In the genomic region with DNA sequence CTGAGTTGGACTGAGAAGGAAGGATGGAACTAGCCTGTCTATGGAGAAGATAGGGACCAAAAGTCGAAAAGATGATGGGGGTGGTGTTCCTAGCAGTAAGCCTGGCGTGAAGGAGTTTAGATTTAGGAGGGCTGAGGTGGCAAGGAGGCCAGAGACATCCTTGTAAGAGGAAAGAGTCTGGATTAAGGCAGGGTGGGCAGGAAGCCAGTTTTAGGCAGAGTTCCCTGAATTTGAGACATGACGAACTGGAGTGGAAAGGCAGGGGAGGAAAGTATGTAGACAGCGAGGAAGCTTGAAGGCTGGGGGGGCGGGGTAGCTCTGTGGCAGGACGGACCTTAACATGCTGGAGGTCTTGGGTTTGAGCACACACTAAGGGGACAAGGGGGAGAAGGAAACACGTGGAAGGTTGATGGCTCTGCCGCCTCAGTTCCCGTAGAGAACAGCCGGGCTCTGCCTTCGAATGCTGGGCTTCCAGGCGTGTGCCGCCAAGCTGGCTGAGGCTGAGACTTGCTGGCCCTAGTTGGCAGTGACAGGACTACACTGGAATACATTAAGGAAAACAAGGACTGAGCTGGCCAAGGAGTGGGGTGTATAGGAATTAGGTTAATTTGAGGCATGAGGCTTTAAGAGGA, we compare ENCODE assay signal across 8 mouse cellular contexts. TPM values are rescaled to one million over a fixed set of nuclear protein-coding genes. Genes with fewer than 3 reads are reported as not detected.
DNase-seq lines count a peak whose midpoint lies in the region; ATAC-seq and TF ChIP-seq lines count a peak whose summit lies in the region.

No protein-coding gene starts in this region.

- no peak for ATAC-seq in kidney, postnatal 0 days (replicated peaks; ENCODE audit: low FRiP score, low read depth)
- no peak for ATAC-seq in embryonic facial prominence, embryonic 12.5 days (ENCODE audit: insufficient number of reproducible peaks, insufficient read depth, low FRiP score, low TSS enrichment)
- no peak for ATAC-seq in hindbrain, embryonic 11.5 days (ENCODE audit: low FRiP score)
- ATAC-seq in midbrain, embryonic 13.5 days: no peak

- peak overlapping the region; percentile 64 for H3K4me3 ChIP-seq in kidney, postnatal 0 days (replicated peaks; ENCODE audit: low read depth, low read length)
- peak overlapping the region; percentile 80 for H3K4me3 ChIP-seq in embryonic facial prominence, embryonic 12.5 days
- peak overlapping the region; percentile 80 for H3K4me3 ChIP-seq in hindbrain, embryonic 11.5 days (ENCODE audit: low read depth, low read length)
- H3K4me3 ChIP-seq in midbrain, embryonic 13.5 days (replicated peaks): peak overlapping the region; percentile 62

- DNase-seq in kidney, postnatal 0 days (ENCODE audit: low spot score): peak; percentile 84
- DNase-seq in kidney, adult 18-20 months: no peak
- DNase-seq in hindbrain, embryonic 11.5 days (ENCODE audit: low spot score): peak; percentile 11
- no peak for DNase-seq in layer of hippocampus, postnatal 25 days (ENCODE audit: extremely low spot score in 1 of 2, low spot score in 1 of 2)
- DNase-seq in left cerebral cortex, adult 11 months (ENCODE audit: low spot score): no peak
- no peak for DNase-seq in layer of hippocampus, adult 11-12 months (ENCODE audit: low spot score)

- WGBS in kidney, postnatal 0 days: 13% methylated on average over 13 of the region's 13 CpGs
- 38% methylated on average over 13 of the region's 13 CpGs for WGBS in embryonic facial prominence, embryonic 12.5 days
- 56% methylated on average over 13 of the region's 13 CpGs for WGBS in hindbrain, embryonic 11.5 days
- 42% methylated on average over 13 of the region's 13 CpGs for WGBS in midbrain, embryonic 13.5 days

- H3K4me1 ChIP-seq in kidney, postnatal 0 days (replicated peaks; ENCODE audit: insufficient read depth, low read length): peaks cover 39% of the 10 kb centered on the region
- H3K4me1 ChIP-seq in embryonic facial prominence, embryonic 12.5 days: peaks cover 30% of the 10 kb centered on the region
- H3K4me1 ChIP-seq in hindbrain, embryonic 11.5 days (replicated peaks; ENCODE audit: control insufficient read depth, insufficient read depth, low read length): peaks cover 3% of the 10 kb centered on the region; the same call in 1 of the 2 replicates
- H3K4me1 ChIP-seq in midbrain, embryonic 13.5 days (replicated peaks): peaks cover 53% of the 10 kb centered on the region

- H3K27ac ChIP-seq in kidney, postnatal 0 days: no peak overlapping the region
- no peak overlapping the region; the same call in 1 of the 2 replicates for H3K27ac ChIP-seq in embryonic facial prominence, embryonic 12.5 days
- no peak overlapping the region for H3K27ac ChIP-seq in hindbrain, embryonic 11.5 days (ENCODE audit: low read depth, low read length)
- no peak overlapping the region for H3K27ac ChIP-seq in midbrain, embryonic 13.5 days

- peak overlapping the region; percentile 27; the same call in 1 of the 2 replicates for H3K9ac ChIP-seq in kidney, postnatal 0 days (ENCODE audit: low read depth, low read length)
- H3K9ac ChIP-seq in embryonic facial prominence, embryonic 12.5 days: peak overlapping the region; percentile 71
- H3K9ac ChIP-seq in hindbrain, embryonic 11.5 days (ENCODE audit: low read depth, low read length): 0 out of 2 replicates have a peak overlapping the region, but pooled peaks have one; percentile 17
- peak overlapping the region; percentile 73; the same call in 1 of the 2 replicates for H3K9ac ChIP-seq in midbrain, embryonic 13.5 days (replicated peaks)

- no peaks in the 10 kb centered on the region for H3K9me3 ChIP-seq in kidney, postnatal 0 days (replicated peaks; ENCODE audit: low read length)
- H3K9me3 ChIP-seq in embryonic facial prominence, embryonic 12.5 days: no peaks in the 10 kb centered on the region
- H3K9me3 ChIP-seq in hindbrain, embryonic 11.5 days (ENCODE audit: control insufficient read depth, low read length): no peaks in the 10 kb centered on the region
- no peaks in the 10 kb centered on the region for H3K9me3 ChIP-seq in midbrain, embryonic 13.5 days

- no peaks in the 10 kb centered on the region for H3K27me3 ChIP-seq in kidney, postnatal 0 days (ENCODE audit: insufficient read depth, low read length)
- no peaks in the 10 kb centered on the region for H3K27me3 ChIP-seq in embryonic facial prominence, embryonic 12.5 days
- H3K27me3 ChIP-seq in hindbrain, embryonic 11.5 days (ENCODE audit: control insufficient read depth, insufficient read depth, low read length): no peaks in the 10 kb centered on the region
- H3K27me3 ChIP-seq in midbrain, embryonic 13.5 days: no peaks in the 10 kb centered on the region

- TF ChIP-seq CTCF in kidney, postnatal 0 days (IDR thresholded peaks at IDR 0.05; ENCODE audit: low read depth): no peak

- peak overlapping the region; percentile 77 for H3K4me2 ChIP-seq in kidney, postnatal 0 days (ENCODE audit: low read length)
- H3K4me2 ChIP-seq in embryonic facial prominence, embryonic 12.5 days (replicated peaks): peak overlapping the region; percentile 90
- peak overlapping the region; percentile 80 for H3K4me2 ChIP-seq in hindbrain, embryonic 11.5 days (replicated peaks; ENCODE audit: low read depth, low read length)
- peak overlapping the region; percentile 97 for H3K4me2 ChIP-seq in midbrain, embryonic 13.5 days (replicated peaks)

- H3K36me3 ChIP-seq in kidney, postnatal 0 days (ENCODE audit: insufficient read depth, low read length): no peaks in the 10 kb centered on the region
- H3K36me3 ChIP-seq in embryonic facial prominence, embryonic 12.5 days: 0 out of 2 replicates have a peak, but pooled peaks cover 6% of the 10 kb centered on the region
- H3K36me3 ChIP-seq in hindbrain, embryonic 11.5 days (ENCODE audit: control insufficient read depth, insufficient read depth, low read length): no peaks in the 10 kb centered on the region
- H3K36me3 ChIP-seq in midbrain, embryonic 13.5 days: no peaks in the 10 kb centered on the region

RNA-seq across cellular contexts. Expression of gene Fam83d, which starts 2.3 kb away (rescaled TPM):
- 20.9 and 23.5 TPM in 2 replicates for polyA plus RNA-seq in kidney, postnatal 0 days (2015; fragmentation: Nextera tagmentation; extraction: Ambion mirVana)
- polyA plus RNA-seq in embryonic facial prominence, embryonic 12.5 days (2016; fragmentation: Nextera tagmentation; extraction: Ambion mirVana): 49.3 and 52.6 TPM in 2 replicates
- polyA plus RNA-seq in hindbrain, embryonic 11.5 days (2014; fragmentation: Nextera tagmentation; extraction: Ambion mirVana): 37.8 and 38.3 TPM in 2 replicates
- 16.6 and 17.6 TPM in 2 replicates for polyA plus RNA-seq in midbrain, embryonic 13.5 days (2015; fragmentation: Nextera tagmentation; extraction: Ambion mirVana)
- total RNA-seq in layer of hippocampus, postnatal 25 days (2021): 1 to 10 TPM; 5.2 to 6.5 TPM

RNA-seq across cellular contexts. Expression of gene Dhx35, which starts 24.4 kb away (rescaled TPM):
- polyA plus RNA-seq in kidney, postnatal 0 days (2015; fragmentation: Nextera tagmentation; extraction: Ambion mirVana): 13.4 and 14.4 TPM in 2 replicates
- 14.7 and 16.6 TPM in 2 replicates for polyA plus RNA-seq in embryonic facial prominence, embryonic 12.5 days (2016; fragmentation: Nextera tagmentation; extraction: Ambion mirVana)
- polyA plus RNA-seq in hindbrain, embryonic 11.5 days (2014; fragmentation: Nextera tagmentation; extraction: Ambion mirVana): 14.8 and 15.4 TPM in 2 replicates
- polyA plus RNA-seq in midbrain, embryonic 13.5 days (2015; fragmentation: Nextera tagmentation; extraction: Ambion mirVana): 14.9 and 15.6 TPM in 2 replicates
- 10 to 100 TPM; 16.1 to 22.0 TPM for total RNA-seq in layer of hippocampus, postnatal 25 days (2021)

Comparison
In these comparisons a context has a peak if more than half of its experiments do, and no peak if none do; other contexts are left out.
1. DNase-seq: peak in kidney, postnatal 0 days (single experiment) and hindbrain, embryonic 11.5 days (single experiment); none in kidney, adult 18-20 months (single experiment), layer of hippocampus, postnatal 25 days (0 of 2), left cerebral cortex, adult 11 months (single experiment) and layer of hippocampus, adult 11-12 months (single experiment).
2. H3K9ac ChIP-seq: peak in every context shown above with its lines; median percentile 73 in midbrain, embryonic 13.5 days; 71 in embryonic facial prominence, embryonic 12.5 days; 27 in kidney, postnatal 0 days; 17 in hindbrain, embryonic 11.5 days.
3. Peak in every context shown above with its lines, with median percentiles within 50 percentile points of each other: H3K4me2 ChIP-seq and H3K4me3 ChIP-seq.